Mouse (Mus musculus) heart, postnatal 0 days (tissue): Measurements from ENCODE around the gene Trim56.

ENCODE experiments used
- CTCF ChIP-seq: IDR thresholded peaks from 2 replicates; pipeline ENCODE4 v1.5.1; 2016; ENCODE audit warnings: antibody characterized with exemption, control low read depth, low read depth
- EP300 ChIP-seq: IDR thresholded peaks from 2 replicates; pipeline ENCODE4 v1.6.1; 2016; ENCODE audit warnings: antibody characterized with exemption, low read depth

DNA sequence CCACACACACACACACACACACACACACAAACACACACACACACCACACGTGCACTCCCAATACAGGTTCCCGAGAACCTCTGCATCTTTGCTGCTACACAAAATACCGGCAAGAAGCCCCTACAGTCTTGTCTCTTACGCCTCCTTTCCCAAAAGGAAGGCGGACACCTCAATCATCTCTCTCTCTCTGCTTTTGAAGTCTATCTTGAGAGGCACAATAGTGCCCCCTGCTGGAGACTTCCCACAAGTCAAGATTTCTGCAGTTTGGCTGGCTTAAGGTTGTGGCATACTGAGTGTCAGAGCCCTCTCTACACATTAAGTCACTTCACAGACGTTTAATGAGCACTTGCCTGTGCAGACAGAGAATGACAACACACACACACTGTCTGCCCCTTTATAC is 9.0 kb downstream of the Trim56 start:
- TF ChIP-seq CTCF: peak; percentile 91
- TF ChIP-seq EP300: no peak
